Mouse (Mus musculus): ENCODE measurements around the gene Ctr9.

Ctr9 gene

GRCm38 (mm10) chr7:111069439-111070166, 40.9 kb downstream of the Ctr9 start:
- Histone ChIP-seq H3K27me3 (ENCODE audit: control insufficient read depth, insufficient read depth, low read length, poor library complexity, severe bottlenecking) (no peaks in the 10 kb centered on the region), H3K36me3 (ENCODE audit: control insufficient read depth, insufficient read depth, low read length, poor library complexity, severe bottlenecking) (peaks cover 32% of the 10 kb centered on the region)
- no peak for DNase-seq (ENCODE audit: low read depth, low spot score)

GRCm38 (mm10) chr7:111070167-111070496, 41.4 kb downstream of the Ctr9 start:
- no peak for DNase-seq (ENCODE audit: low read depth, low spot score)
- no peaks in the 10 kb centered on the region for H3K27me3 ChIP-seq (ENCODE audit: control insufficient read depth, insufficient read depth, low read length, poor library complexity, severe bottlenecking)
- peaks cover 35% of the 10 kb centered on the region for H3K36me3 ChIP-seq (ENCODE audit: control insufficient read depth, insufficient read depth, low read length, poor library complexity, severe bottlenecking)

GRCm38 (mm10) chr7:111072410-111072809, 43.7 kb downstream of the Ctr9 start:
- H3K36me3 ChIP-seq (ENCODE audit: control insufficient read depth, insufficient read depth, low read length, poor library complexity, severe bottlenecking), result peaks cover 42% of the 10 kb centered on the region
- DNase-seq (ENCODE audit: low read depth, low spot score), result no peak
- no peaks in the 10 kb centered on the region for H3K27me3 ChIP-seq (ENCODE audit: control insufficient read depth, insufficient read depth, low read length, poor library complexity, severe bottlenecking)

GRCm38 (mm10) chr7:111075288-111075687, 46.5 kb downstream of the Ctr9 start:
- H3K36me3 ChIP-seq (ENCODE audit: control insufficient read depth, insufficient read depth, low read length, poor library complexity, severe bottlenecking), result peaks cover 45% of the 10 kb centered on the region
- no peaks in the 10 kb centered on the region for H3K27me3 ChIP-seq (ENCODE audit: control insufficient read depth, insufficient read depth, low read length, poor library complexity, severe bottlenecking)
- DNase-seq (ENCODE audit: low read depth, low spot score), result no peak

GRCm38 (mm10) chr7:111078271-111078670, 49.5 kb downstream of the Ctr9 start:
- H3K27me3 ChIP-seq (ENCODE audit: control insufficient read depth, insufficient read depth, low read length, poor library complexity, severe bottlenecking), result no peaks in the 10 kb centered on the region
- DNase-seq (ENCODE audit: low read depth, low spot score), result no peak
- peaks cover 38% of the 10 kb centered on the region for H3K36me3 ChIP-seq (ENCODE audit: control insufficient read depth, insufficient read depth, low read length, poor library complexity, severe bottlenecking)

- Histone ChIP-seq H3K27me3 (ENCODE audit: control insufficient read depth, insufficient read depth, low read length, poor library complexity, severe bottlenecking) (no peaks in the 10 kb centered on the region), H3K36me3 (ENCODE audit: control insufficient read depth, insufficient read depth, low read length, poor library complexity, severe bottlenecking) (peaks cover 27% of the 10 kb centered on the region)
- DNase-seq (ENCODE audit: low read depth, low spot score), result no peak
These were observed 51.3 kb downstream of the Ctr9 start for GRCm38 (mm10) chr7:111080026-111080425.

- Histone ChIP-seq H3K27me3 (ENCODE audit: control insufficient read depth, insufficient read depth, low read length, poor library complexity, severe bottlenecking) (no peaks in the 10 kb centered on the region), H3K36me3 (ENCODE audit: control insufficient read depth, insufficient read depth, low read length, poor library complexity, severe bottlenecking) (peaks cover 27% of the 10 kb centered on the region)
- DNase-seq (ENCODE audit: low read depth, low spot score), result no peak
These were observed 52.1 kb downstream of the Ctr9 start for GRCm38 (mm10) chr7:111080876-111081275.

GRCm38 (mm10) chr7:111082043-111082821, 53.5 kb downstream of the Ctr9 start:
- Histone ChIP-seq H3K27me3 (ENCODE audit: control insufficient read depth, insufficient read depth, low read length, poor library complexity, severe bottlenecking) (no peaks in the 10 kb centered on the region), H3K36me3 (ENCODE audit: control insufficient read depth, insufficient read depth, low read length, poor library complexity, severe bottlenecking) (peaks cover 20% of the 10 kb centered on the region)
- peak; percentile 92 for DNase-seq (ENCODE audit: low read depth, low spot score)

- Histone ChIP-seq H3K36me3 (ENCODE audit: control insufficient read depth, insufficient read depth, low read length, poor library complexity, severe bottlenecking) (peaks cover 16% of the 10 kb centered on the region), H3K27me3 (ENCODE audit: control insufficient read depth, insufficient read depth, low read length, poor library complexity, severe bottlenecking) (no peaks in the 10 kb centered on the region)
- DNase-seq (ENCODE audit: low read depth, low spot score), result peak; percentile 99
These were observed 54.3 kb downstream of the Ctr9 start, which contains the start of gene Eif4g2 for GRCm38 (mm10) chr7:111082822-111083732. Gene Eif4g2, minus strand, starts transcription at chr7:111083030.

GRCm38 (mm10) chr7:111083733-111084120, 55.0 kb downstream of the Ctr9 start:
- H3K27me3 ChIP-seq (ENCODE audit: control insufficient read depth, insufficient read depth, low read length, poor library complexity, severe bottlenecking), result no peaks in the 10 kb centered on the region
- DNase-seq (ENCODE audit: low read depth, low spot score), result no peak

GRCm38 (mm10) chr7:111084443-111084842, 55.7 kb downstream of the Ctr9 start:
- no peak for DNase-seq (ENCODE audit: low read depth, low spot score)
- H3K27me3 ChIP-seq (ENCODE audit: control insufficient read depth, insufficient read depth, low read length, poor library complexity, severe bottlenecking), result no peaks in the 10 kb centered on the region

More at GRCm38 (mm10) chr7:111083733-111084120, 55.0 kb downstream of the Ctr9 start:
- peaks cover 13% of the 10 kb centered on the region for H3K36me3 ChIP-seq (ENCODE audit: control insufficient read depth, insufficient read depth, low read length, poor library complexity, severe bottlenecking)

GRCm38 (mm10) chr7:111085153-111085552, 56.4 kb downstream of the Ctr9 start:
- H3K27me3 ChIP-seq (ENCODE audit: control insufficient read depth, insufficient read depth, low read length, poor library complexity, severe bottlenecking), result no peaks in the 10 kb centered on the region
- peaks cover 7% of the 10 kb centered on the region for H3K36me3 ChIP-seq (ENCODE audit: control insufficient read depth, insufficient read depth, low read length, poor library complexity, severe bottlenecking)
- DNase-seq (ENCODE audit: low read depth, low spot score), result no peak

More at GRCm38 (mm10) chr7:111084443-111084842, 55.7 kb downstream of the Ctr9 start:
- H3K36me3 ChIP-seq (ENCODE audit: control insufficient read depth, insufficient read depth, low read length, poor library complexity, severe bottlenecking), result peaks cover 11% of the 10 kb centered on the region

GRCm38 (mm10) chr7:111095169-111095568, 66.4 kb downstream of the Ctr9 start:
- H3K36me3 ChIP-seq (ENCODE audit: control insufficient read depth, insufficient read depth, low read length, poor library complexity, severe bottlenecking), result no peaks in the 10 kb centered on the region
- no peaks in the 10 kb centered on the region for H3K27me3 ChIP-seq (ENCODE audit: control insufficient read depth, insufficient read depth, low read length, poor library complexity, severe bottlenecking)
- no peak for DNase-seq (ENCODE audit: low read depth, low spot score)

- Histone ChIP-seq H3K27me3 (ENCODE audit: control insufficient read depth, insufficient read depth, low read length, poor library complexity, severe bottlenecking) (no peaks in the 10 kb centered on the region), H3K36me3 (ENCODE audit: control insufficient read depth, insufficient read depth, low read length, poor library complexity, severe bottlenecking) (no peaks in the 10 kb centered on the region)
- no peak for DNase-seq (ENCODE audit: low read depth, low spot score)
These were observed 69.4 kb downstream of the Ctr9 start for GRCm38 (mm10) chr7:111098196-111098595.
